Mouse (Mus musculus): ENCODE data around the gene Extl1. TPM values are rescaled to one million over a fixed set of nuclear protein-coding genes. Genes with fewer than 3 reads are reported as not detected.

Gene Extl1
- polyA plus RNA-seq, 2 experiments: 0.11 to 0.16 TPM

- H3K27ac ChIP-seq: no peak overlapping the region
- WGBS (ENCODE audit: insufficient replicate concordance): 29% methylated on average over 5 of the region's 5 CpGs
- TF ChIP-seq CTCF (IDR thresholded peaks at IDR 0.05; ENCODE audit: low read depth) (no peak), EP300 (IDR thresholded peaks at IDR 0.05; ENCODE audit: low read depth) (no peak)
These were observed 29.9 kb downstream of the Extl1 start for GRCm38 (mm10) chr4:134353527-134354409.

GRCm38 (mm10) chr4:134352929-134353328 lies 30.7 kb downstream of the Extl1 start:
- no peak overlapping the region for H3K4me2 ChIP-seq (ENCODE audit: low read depth)
- no peaks in the 10 kb centered on the region for H3K9me3 ChIP-seq (ENCODE audit: control insufficient read depth, low read length)
- H3K9ac ChIP-seq (replicated peaks): no peak overlapping the region
- 69% methylated on average over 7 of the region's 7 CpGs for WGBS (ENCODE audit: insufficient replicate concordance)
- H3K36me3 ChIP-seq (replicated peaks; ENCODE audit: control insufficient read depth, insufficient read depth, low read depth): no peaks in the 10 kb centered on the region
- DNase-seq (ENCODE audit: low read depth in 3 of 3, low spot score in 3 of 3) (no peak), ATAC-seq (ENCODE audit: insufficient read depth) (no peak)
- no peaks in the 10 kb centered on the region for H3K27me3 ChIP-seq (ENCODE audit: control insufficient read depth, insufficient read depth, low read length)
- no peak overlapping the region for H3K4me3 ChIP-seq (ENCODE audit: insufficient read depth in 1 of 2, low read depth in 2 of 2, low read length in 2 of 2)
- no peak for TF ChIP-seq EP300 (IDR thresholded peaks at IDR 0.05; ENCODE audit: low read depth)
- TF ChIP-seq CTCF (IDR thresholded peaks at IDR 0.05; ENCODE audit: low read depth): no peak
- H3K27ac ChIP-seq: no peak overlapping the region
- no peaks in the 10 kb centered on the region; a peak in 1 of 4 replicates for H3K4me1 ChIP-seq (replicated peaks; ENCODE audit: control insufficient read depth in 2 of 2, insufficient read depth in 2 of 2, low read length in 1 of 2)

More at GRCm38 (mm10) chr4:134353527-134354409, 29.9 kb downstream of the Extl1 start:
- no peaks in the 10 kb centered on the region for H3K27me3 ChIP-seq (ENCODE audit: control insufficient read depth, insufficient read depth, low read length)
- no peak overlapping the region for H3K9ac ChIP-seq (replicated peaks)
- no peaks in the 10 kb centered on the region for H3K9me3 ChIP-seq (ENCODE audit: control insufficient read depth, low read length)
- no peak overlapping the region for H3K4me3 ChIP-seq (ENCODE audit: insufficient read depth in 1 of 2, low read depth in 2 of 2, low read length in 2 of 2)
- no peak for ATAC-seq (ENCODE audit: insufficient read depth)
- DNase-seq (ENCODE audit: low read depth in 3 of 3, low spot score in 3 of 3): no peak
- no peaks in the 10 kb centered on the region for H3K36me3 ChIP-seq (replicated peaks; ENCODE audit: control insufficient read depth, insufficient read depth, low read depth)
- H3K4me1 ChIP-seq (replicated peaks; ENCODE audit: control insufficient read depth in 2 of 2, insufficient read depth in 2 of 2, low read length in 1 of 2): no peaks in the 10 kb centered on the region; a peak in 1 of 4 replicates
- no peak overlapping the region for H3K4me2 ChIP-seq (ENCODE audit: low read depth)

GRCm38 (mm10) chr4:134352261-134352707 lies 31.4 kb downstream of the Extl1 start:
- ATAC-seq (ENCODE audit: insufficient read depth) (no peak), DNase-seq (ENCODE audit: low read depth in 3 of 3, low spot score in 3 of 3) (no peak)
- H3K36me3 ChIP-seq (replicated peaks; ENCODE audit: control insufficient read depth, insufficient read depth, low read depth): no peaks in the 10 kb centered on the region
- H3K27ac ChIP-seq: no peak overlapping the region
- H3K4me2 ChIP-seq (ENCODE audit: low read depth): no peak overlapping the region
- no peaks in the 10 kb centered on the region for H3K9me3 ChIP-seq (ENCODE audit: control insufficient read depth, low read length)
- H3K4me1 ChIP-seq (replicated peaks; ENCODE audit: control insufficient read depth in 2 of 2, insufficient read depth in 2 of 2, low read length in 1 of 2): no peaks in the 10 kb centered on the region; a peak in 1 of 4 replicates
- H3K4me3 ChIP-seq (ENCODE audit: insufficient read depth in 1 of 2, low read depth in 2 of 2, low read length in 2 of 2): no peak overlapping the region
- H3K27me3 ChIP-seq (ENCODE audit: control insufficient read depth, insufficient read depth, low read length): no peaks in the 10 kb centered on the region
- TF ChIP-seq EP300 (IDR thresholded peaks at IDR 0.05; ENCODE audit: low read depth) (no peak), CTCF (IDR thresholded peaks at IDR 0.05; ENCODE audit: low read depth) (no peak)
- 68% methylated on average over 12 of the region's 12 CpGs for WGBS (ENCODE audit: insufficient replicate concordance)
- no peak overlapping the region for H3K9ac ChIP-seq (replicated peaks)

DNA sequence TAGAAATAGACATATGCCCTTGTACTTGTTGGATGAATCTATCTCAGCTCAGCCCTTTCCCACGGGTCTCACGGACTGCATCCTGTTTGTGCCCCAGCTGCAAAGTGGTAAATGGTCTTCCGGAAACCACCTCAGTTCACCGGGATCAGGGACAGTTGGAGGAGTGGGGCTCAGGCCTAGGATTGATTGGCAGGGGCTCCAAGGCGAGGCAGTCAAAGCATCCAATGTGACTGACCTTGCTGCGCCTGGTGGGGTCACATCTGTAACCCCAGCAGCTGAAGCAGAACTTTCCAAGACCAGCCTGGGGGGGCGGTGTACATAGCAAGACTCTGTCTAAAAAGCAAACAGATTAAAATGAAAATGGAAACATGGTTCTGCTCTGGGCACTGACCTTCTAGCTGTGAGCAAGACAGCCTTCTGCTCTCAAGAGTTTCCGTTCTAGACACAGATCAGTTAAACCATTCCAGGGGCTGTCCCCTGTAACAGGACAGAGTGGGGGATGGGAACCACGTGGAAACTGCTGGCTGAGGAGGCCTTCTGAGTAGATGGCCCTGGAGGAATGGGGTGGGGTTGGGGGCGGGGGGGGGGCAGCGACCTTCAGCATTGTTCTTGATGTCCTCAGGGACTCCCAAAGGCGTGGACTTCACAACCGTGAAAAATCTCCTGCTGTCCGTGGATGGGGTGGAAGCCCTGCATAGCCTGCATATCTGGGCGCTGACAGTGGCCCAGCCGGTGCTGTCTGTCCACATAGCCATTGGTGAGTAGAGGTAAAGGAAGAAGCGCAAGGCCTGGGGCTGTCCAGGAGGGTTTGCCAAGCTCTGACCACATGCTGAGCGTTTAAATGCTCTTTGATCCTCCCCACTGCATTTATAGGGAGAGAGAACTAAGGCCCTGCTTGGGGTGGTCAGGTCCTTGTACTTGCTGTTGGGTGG lies 32.1 kb downstream of the Extl1 start:
- Histone ChIP-seq H3K9me3 (ENCODE audit: control insufficient read depth, low read length) (no peaks in the 10 kb centered on the region), H3K27me3 (ENCODE audit: control insufficient read depth, insufficient read depth, low read length) (no peaks in the 10 kb centered on the region), H3K9ac (replicated peaks) (no peak overlapping the region), H3K4me3 (ENCODE audit: insufficient read depth in 1 of 2, low read depth in 2 of 2, low read length in 2 of 2) (no peak overlapping the region), H3K36me3 (replicated peaks; ENCODE audit: control insufficient read depth, insufficient read depth, low read depth) (no peaks in the 10 kb centered on the region), H3K27ac (no peak overlapping the region), H3K4me1 (replicated peaks; ENCODE audit: control insufficient read depth in 2 of 2, insufficient read depth in 2 of 2, low read length in 1 of 2) (no peaks in the 10 kb centered on the region), H3K4me2 (ENCODE audit: low read depth) (no peak overlapping the region)
- no peak for DNase-seq (ENCODE audit: low read depth in 3 of 3, low spot score in 3 of 3)
- no peak for ATAC-seq (ENCODE audit: insufficient read depth)
- TF ChIP-seq CTCF (IDR thresholded peaks at IDR 0.05; ENCODE audit: low read depth) (no peak), EP300 (IDR thresholded peaks at IDR 0.05; ENCODE audit: low read depth) (no peak)
- WGBS (ENCODE audit: insufficient replicate concordance): 39% methylated on average over 18 of the region's 18 CpGs
